In genomic region chr14:51480278-51480677, GRCm38 (mm10) we compare ENCODE assay signal across 15 mouse cellular contexts. TPM values are rescaled to one million over a fixed set of nuclear protein-coding genes. Genes with fewer than 3 reads are reported as not detected.
"Had no signal": no experiment of that assay in that cellular context is flagged by ENCODE, and none has a peak within 500 bp of the region (broad histone marks: within the 10 kb centered on the region; RNA-seq: fewer than 3 reads in every experiment).

No protein-coding gene starts in this region.

RNA-seq across cellular contexts. Expression of gene Vmn2r89, which starts 28.6 kb away (rescaled TPM):
- polyA plus RNA-seq: kidney, postnatal 0 days; limb, embryonic 10.5 days; limb, embryonic 14.5 days; liver, embryonic 12.5 days; liver, embryonic 16.5 days; lung, embryonic 15.5 days; macrophage; midbrain, embryonic 12.5 days; midbrain, embryonic 16.5 days; neural tube, embryonic 14.5 days; spleen, adult 2 months; stomach, embryonic 15.5 days; testis, adult 2 months; thymus, adult 2 months; urinary bladder, adult 2 months had no signal
